Mouse (Mus musculus) heart, postnatal 36 days (tissue): ENCODE data around the gene Fbxo39. TPM values are rescaled to one million over a fixed set of nuclear protein-coding genes. Genes with fewer than 3 reads are reported as not detected.
"Not testable (repeated sequence)": the region's sequence is repeated elsewhere in the genome, so short reads cannot be mapped to it uniquely, and the experiment has no call there.

Experiments
- DNase-seq, 2 experiments: peaks; one replicate each; pipeline ENCODE4 v3.0.0; 2021 to 2022
- intact Hi-C: fragments of 180-260 bp; cut with DNase I; formaldehyde crosslinking; loops from one replicate; pipeline ENCODE4 v1.15.1; 2025
- total RNA-seq, 2 experiments: library from RNA; stranded (reverse); gene quantifications; 2 replicates each; pipeline ENCODE4 v1.2.3; 2021

Gene Fbxo39
- total RNA-seq, 2 experiments from 2014 or later: not detected

DNA sequence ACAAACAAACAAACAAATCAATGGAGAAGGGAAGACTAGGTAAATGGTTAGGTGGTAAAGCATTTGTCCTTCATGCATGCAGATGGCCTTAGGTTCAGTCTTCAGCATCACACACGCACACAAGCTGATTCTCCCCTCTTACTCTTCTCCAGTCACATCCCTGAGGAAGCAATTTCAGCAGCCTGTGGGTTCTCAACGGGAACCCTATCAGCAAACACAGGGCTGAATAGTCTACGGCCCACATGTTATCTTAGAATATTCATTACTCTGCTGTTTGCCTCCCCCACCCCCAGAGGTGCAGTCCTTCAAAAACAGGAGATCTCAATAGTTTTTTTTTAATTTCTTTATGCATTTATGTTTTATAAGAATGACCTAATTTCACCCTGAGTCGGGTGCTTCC is 3.8 kb upstream of the Fbxo39 start:
- intact Hi-C loops: no loop called here
- no peak for DNase-seq

- no peak for DNase-seq
- intact Hi-C loops: no loop called here
These were observed 2.8 kb upstream of the Fbxo39 start for GRCm38 (mm10) chr11:72311355-72312001.

DNA sequence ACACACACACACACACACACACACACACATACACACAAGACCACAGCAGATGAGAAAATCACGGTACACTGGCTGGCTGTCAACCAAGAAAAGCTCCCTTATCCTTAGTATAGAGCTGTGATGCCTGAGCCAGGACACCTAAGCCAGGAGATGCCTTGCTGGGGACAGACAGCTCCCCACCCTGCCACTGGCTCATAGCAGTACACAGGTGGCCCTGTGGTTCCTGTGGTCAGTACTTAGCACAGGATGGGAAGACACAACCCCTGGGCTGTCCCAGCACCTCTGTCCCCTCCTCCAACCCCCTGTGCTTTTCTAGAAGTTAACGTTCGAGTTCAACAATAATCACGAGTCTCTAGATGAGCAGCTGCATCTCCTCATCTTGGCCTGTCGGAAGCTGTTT is 3.8 kb downstream of the Fbxo39 start:
- intact Hi-C loops: no loop called here
- DNase-seq: no peak

- intact Hi-C loops: no loop called here
These were observed 10.2 kb downstream of the Fbxo39 start for GRCm38 (mm10) chr11:72324431-72324830.

DNA sequence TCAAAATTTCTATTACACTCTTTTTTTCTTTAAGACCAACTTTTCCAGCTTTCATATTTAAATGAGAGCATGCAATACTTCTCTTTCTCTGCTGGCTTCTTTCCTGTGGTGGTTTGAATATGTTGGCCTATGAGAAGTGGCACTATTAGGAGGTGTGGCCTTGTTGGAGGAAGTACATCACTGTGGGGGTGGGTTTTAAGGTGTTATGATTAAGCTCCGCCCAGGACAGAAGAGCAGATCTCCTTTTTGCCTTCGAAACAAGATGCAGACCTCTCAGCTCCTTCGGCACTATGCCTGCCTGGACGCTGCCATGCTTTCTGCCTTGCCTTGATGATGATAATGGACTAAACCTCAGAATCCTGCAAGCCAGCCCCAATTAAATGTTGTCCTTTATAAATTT is 11.5 kb downstream of the Fbxo39 start:
- intact Hi-C loops: no loop called here
- no peak for DNase-seq

More at GRCm38 (mm10) chr11:72324431-72324830, 10.2 kb downstream of the Fbxo39 start:
- no peak for DNase-seq

- intact Hi-C loops: no loop called here
- no peak for DNase-seq
These were observed 18.9 kb downstream of the Fbxo39 start for GRCm38 (mm10) chr11:72332951-72333667.

- intact Hi-C loops: no loop called here
- DNase-seq: no peak
These were observed 20.4 kb downstream of the Fbxo39 start for GRCm38 (mm10) chr11:72334653-72335052.

- DNase-seq: no peak
These were observed 22.5 kb downstream of the Fbxo39 start for GRCm38 (mm10) chr11:72336726-72337125.

GRCm38 (mm10) chr11:72338437-72338871 is 24.2 kb downstream of the Fbxo39 start:
- intact Hi-C loops: no loop called here
- no peak for DNase-seq

More at GRCm38 (mm10) chr11:72336726-72337125, 22.5 kb downstream of the Fbxo39 start:
- intact Hi-C loops: no loop called here

- intact Hi-C loops: loop anchor here (5.0 kb wide), 2 partner anchors 117 to 163 kb away; no protein-coding TSS in a partner anchor
- DNase-seq: no peak
These were observed 25.5 kb downstream of the Fbxo39 start for GRCm38 (mm10) chr11:72339716-72340115.

GRCm38 (mm10) chr11:72342549-72343237 is 28.4 kb downstream of the Fbxo39 start:
- intact Hi-C loops: loop anchor here (1.0 to 5.0 kb wide), 4 partner anchors 87 to 220 kb away; no protein-coding TSS in a partner anchor
- peak; percentile 55 to 58 for DNase-seq

DNA sequence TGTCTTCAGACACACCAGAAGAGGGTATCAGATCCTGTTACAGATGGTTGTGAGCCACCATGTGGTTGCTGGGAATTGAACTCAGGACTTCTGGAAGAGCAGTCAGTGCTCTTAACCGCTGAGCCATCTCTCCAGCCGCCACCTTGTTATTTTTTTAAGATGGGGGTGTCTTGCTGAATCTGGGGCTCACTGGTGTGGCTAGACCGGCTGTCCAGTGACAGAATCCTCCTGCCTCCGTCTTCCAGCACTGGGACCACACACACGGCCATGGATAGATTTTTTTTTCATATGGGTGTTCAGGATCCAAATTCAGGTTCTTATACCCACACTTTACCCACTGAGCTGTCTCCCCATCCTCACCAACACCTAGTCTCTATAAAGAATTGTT is 29.0 kb downstream of the Fbxo39 start:
- DNase-seq: not testable (repeated sequence)
- intact Hi-C loops: loop anchor here (2.0 to 5.0 kb wide), 3 partner anchors 121 to 220 kb away; no protein-coding TSS in a partner anchor

- intact Hi-C loops: loop anchor here (2.0 to 5.0 kb wide), 3 partner anchors 122 to 219 kb away; no protein-coding TSS in a partner anchor
- DNase-seq: peak; percentile 22 to 59
These were observed 29.7 kb downstream of the Fbxo39 start for GRCm38 (mm10) chr11:72343904-72344303.

GRCm38 (mm10) chr11:72344486-72344885 is 30.2 kb downstream of the Fbxo39 start:
- intact Hi-C loops: loop anchor here (5.0 kb wide), 2 partner anchors 122 to 158 kb away; no protein-coding TSS in a partner anchor
- no peak for DNase-seq

- no peak for DNase-seq
- intact Hi-C loops: no loop called here
These were observed 34.3 kb downstream of the Fbxo39 start for GRCm38 (mm10) chr11:72348563-72348962.

DNA sequence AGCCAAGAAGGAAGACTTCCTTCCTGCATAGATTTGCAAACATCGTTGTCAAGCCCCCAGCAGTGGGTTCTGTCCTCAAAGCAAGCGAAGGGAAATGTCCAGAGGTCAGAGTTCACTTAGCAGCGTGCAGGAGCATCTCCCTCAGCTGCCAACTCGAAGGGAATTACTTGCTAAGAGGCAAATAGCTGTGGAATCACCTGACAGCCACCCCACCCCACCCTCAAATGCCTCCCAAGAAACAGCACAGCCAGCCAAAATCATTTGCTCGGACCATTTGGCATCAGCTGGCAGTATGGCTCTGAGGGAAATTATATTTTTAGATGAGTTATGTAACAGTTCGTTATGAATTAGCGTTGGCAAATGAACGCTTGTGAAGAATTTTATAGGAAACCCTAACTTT is 34.8 kb downstream of the Fbxo39 start:
- intact Hi-C loops: no loop called here

GRCm38 (mm10) chr11:72349652-72350051 is 35.4 kb downstream of the Fbxo39 start:
- DNase-seq: no peak
- intact Hi-C loops: loop anchor here (10.0 kb wide), 1 partner anchor 385 kb away; no protein-coding TSS in a partner anchor

More for the DNA sequence above, 34.8 kb downstream of the Fbxo39 start:
- no peak for DNase-seq

- intact Hi-C loops: loop anchor here (10.0 kb wide), 1 partner anchor 383 kb away; no protein-coding TSS in a partner anchor
- no peak for DNase-seq
These were observed 38.0 kb downstream of the Fbxo39 start for GRCm38 (mm10) chr11:72352272-72352671.

DNA sequence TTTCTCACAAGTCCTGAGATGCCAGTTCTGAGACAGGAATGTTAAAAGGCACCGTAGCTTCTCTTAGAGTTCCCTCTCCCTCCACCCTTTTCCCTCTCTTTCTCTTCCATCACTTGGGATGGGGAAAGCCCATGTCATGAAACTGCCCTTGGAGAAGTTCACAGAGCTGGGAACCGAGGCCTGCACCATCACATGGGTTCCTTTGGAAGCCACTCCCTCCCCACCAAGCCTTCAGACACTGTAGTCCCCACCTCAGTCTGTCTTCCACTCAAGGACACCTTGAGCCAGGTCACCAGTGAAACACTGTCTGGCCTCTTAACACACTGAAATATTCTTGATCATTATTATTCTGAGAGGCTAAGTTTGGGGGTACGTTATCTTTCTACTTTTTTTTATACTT is 38.9 kb downstream of the Fbxo39 start:
- intact Hi-C loops: loop anchor here (10.0 kb wide), 1 partner anchor 382 kb away; no protein-coding TSS in a partner anchor
- no peak for DNase-seq

- DNase-seq: peak; percentile 80 to 87
- intact Hi-C loops: loop anchor here (1.0 to 10.0 kb wide), 3 partner anchors 73 to 380 kb away; no protein-coding TSS in a partner anchor
These were observed 40.9 kb downstream of the Fbxo39 start for GRCm38 (mm10) chr11:72354971-72355728.
